Comparison of ENCODE assay signal across 1 mouse cellular context in the genomic region with DNA sequence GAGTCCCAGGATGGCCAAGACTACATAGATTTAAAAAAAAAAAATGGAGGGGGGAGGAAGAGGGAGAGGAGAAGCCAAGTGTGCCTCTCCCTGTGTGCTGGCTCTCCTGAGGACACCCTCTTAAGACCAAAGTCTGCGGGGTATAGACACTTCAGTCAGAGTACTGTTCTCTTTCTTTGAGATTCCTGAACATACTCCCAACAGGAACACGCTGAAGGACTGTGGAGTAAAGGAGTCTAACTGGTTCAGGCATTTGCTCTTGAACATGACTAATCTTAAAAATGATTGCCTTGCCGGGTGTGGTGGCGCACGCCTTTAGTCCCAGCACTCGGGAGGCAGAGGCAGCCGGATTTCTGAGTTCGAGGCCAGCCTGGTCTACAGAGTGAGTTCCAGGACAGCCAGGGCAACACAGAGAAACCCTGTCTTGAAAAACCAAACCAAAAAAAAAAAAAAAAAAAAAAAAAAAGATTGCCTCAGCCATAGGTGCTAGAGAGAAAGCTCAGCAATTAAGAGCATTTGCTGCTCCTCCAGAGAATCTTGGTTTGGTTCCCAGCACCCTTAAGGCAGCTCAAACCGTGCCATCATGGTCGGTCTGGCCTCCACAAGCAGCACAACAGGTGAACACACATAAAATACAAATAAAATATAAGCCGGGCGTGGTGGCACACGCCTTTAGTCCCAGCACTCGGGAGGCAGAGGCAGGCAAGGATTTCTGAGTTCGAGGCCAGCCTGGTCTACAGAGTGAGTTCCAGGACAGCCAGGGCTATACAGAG.
A peak's percentile ranks its signal among the peaks of the same experiment; 100 is the strongest.
TF ChIP-seq lines count a peak whose summit lies in the region.

No protein-coding gene starts in this region.

TF ChIP-seq in MEL, 35 proteins besides CTCF, POLR2A, EP300 and RAD21:
- TF ChIP-seq TBP (IDR thresholded peaks at IDR 0.05; ENCODE audit: low read depth, low read length) (peak; percentile 96), ZNF384 (IDR thresholded peaks at IDR 0.05; ENCODE audit: low read depth, low read length) (peak; percentile 84)
TF ChIP-seq in MEL: peak in this region for 2; not testable (repeated sequence) for 33.
